Mouse (Mus musculus) lung, adult 2 months (tissue): Measurements from ENCODE around the gene Acvr1.

Source experiments
- CTCF ChIP-seq: fragments of 200-500 bp; IDR thresholded peaks from 2 replicates; pipeline ENCODE4 v1.5.1; 2011; ENCODE audit warnings: mild to moderate bottlenecking, low read length, control low read depth; ENCODE audit not compliant: insufficient read depth
- POLR2A ChIP-seq: fragments of 200-500 bp; IDR thresholded peaks from 2 replicates; pipeline ENCODE4 v1.6.1; 2011; ENCODE audit warnings: low read depth, mild to moderate bottlenecking, control low read depth, low read length, borderline replicate concordance; ENCODE audit errors: extremely low read depth

DNA sequence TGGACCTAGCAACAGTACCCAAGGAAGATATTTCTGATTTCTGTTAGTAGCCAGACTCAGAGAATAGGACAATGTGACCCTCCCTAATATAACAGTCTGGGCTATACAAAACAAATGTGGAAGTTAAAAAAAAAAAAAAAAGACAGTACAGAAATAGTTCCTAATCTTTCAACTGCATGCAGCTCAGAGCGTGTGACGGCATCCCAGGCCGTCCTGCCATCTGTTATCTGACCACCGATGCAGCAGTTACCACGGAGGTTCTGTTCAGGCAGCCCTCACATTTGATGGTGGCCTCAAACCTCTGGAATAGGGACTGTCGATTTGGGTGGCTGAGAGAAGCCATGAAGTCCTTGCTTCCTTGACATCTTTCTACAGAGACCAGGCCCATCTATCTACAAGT lies 22.6 kb downstream of the Acvr1 start:
- TF ChIP-seq POLR2A (no peak), CTCF (no peak)
